Mouse (Mus musculus) right cerebral cortex, postnatal 4 days (tissue): ENCODE measurements around the gene Thada.
"Not testable (repeated sequence)": the region's sequence is repeated elsewhere in the genome, so short reads cannot be mapped to it uniquely, and the experiment has no call there.

Source experiments
- DNase-seq: peaks from one replicate; pipeline ENCODE4 v3.0.0-alpha.2; 2022

Gene Thada

GRCm38 (mm10) chr17:84255841-84256240, 210.2 kb downstream of the Thada start:
- no peak for DNase-seq

GRCm38 (mm10) chr17:84251426-84251825, 214.6 kb downstream of the Thada start:
- no peak for DNase-seq

- no peak for DNase-seq
Observed at GRCm38 (mm10) chr17:84244182-84244920, 221.7 kb downstream of the Thada start.

GRCm38 (mm10) chr17:84243759-84244158, 222.2 kb downstream of the Thada start:
- no peak for DNase-seq

GRCm38 (mm10) chr17:84241308-84241957, 224.6 kb downstream of the Thada start:
- DNase-seq = no peak

GRCm38 (mm10) chr17:84239679-84240292, 226.2 kb downstream of the Thada start:
- DNase-seq = no peak

GRCm38 (mm10) chr17:84238174-84238573, 227.8 kb downstream of the Thada start:
- no peak for DNase-seq

GRCm38 (mm10) chr17:84236781-84237557, 229.0 kb downstream of the Thada start:
- no peak for DNase-seq

- no peak for DNase-seq
Observed at GRCm38 (mm10) chr17:84235399-84235928, 230.5 kb downstream of the Thada start.

- not testable (repeated sequence) for DNase-seq
Observed at GRCm38 (mm10) chr17:84234785-84235184, 231.2 kb downstream of the Thada start.

GRCm38 (mm10) chr17:84233758-84234157, 232.2 kb downstream of the Thada start:
- DNase-seq = no peak

- no peak for DNase-seq
Observed at GRCm38 (mm10) chr17:84231361-84231760, 234.6 kb downstream of the Thada start.

- DNase-seq = no peak
Observed at GRCm38 (mm10) chr17:84228223-84228622, 237.8 kb downstream of the Thada start.

- DNase-seq = no peak
Observed at GRCm38 (mm10) chr17:84226681-84227080, 239.3 kb downstream of the Thada start.

GRCm38 (mm10) chr17:84226231-84226630, 239.8 kb downstream of the Thada start:
- no peak for DNase-seq

- no peak for DNase-seq
Observed at GRCm38 (mm10) chr17:84224217-84224887, 241.7 kb downstream of the Thada start.

- not testable (repeated sequence) for DNase-seq
Observed at GRCm38 (mm10) chr17:84218841-84219240, 247.2 kb downstream of the Thada start.

GRCm38 (mm10) chr17:84217696-84218095, 248.3 kb downstream of the Thada start:
- no peak for DNase-seq

GRCm38 (mm10) chr17:84215264-84215960, 250.6 kb downstream of the Thada start:
- DNase-seq = no peak

- DNase-seq = no peak
Observed at GRCm38 (mm10) chr17:84213464-84213863, 252.5 kb downstream of the Thada start.

GRCm38 (mm10) chr17:84207611-84208010, 258.4 kb downstream of the Thada start:
- no peak for DNase-seq

- no peak for DNase-seq
Observed at GRCm38 (mm10) chr17:84206239-84206638, 259.8 kb downstream of the Thada start.
